Mouse (Mus musculus) c-Kit-negative CD71-positive TER-119-positive erythroid progenitor cells, embryonic 14.5 days (primary cell): Measurements from ENCODE around the gene Btbd35f9.
"Not testable (repeated sequence)": the region's sequence is repeated elsewhere in the genome, so short reads cannot be mapped to it uniquely, and the experiment has no call there.

ENCODE experiments used
- DNase-seq: peaks from one replicate; pipeline ENCODE4 v3.0.0-alpha.2; 2013; ENCODE audit warnings: low read depth, low spot score

The Btbd35f9 gene

DNA sequence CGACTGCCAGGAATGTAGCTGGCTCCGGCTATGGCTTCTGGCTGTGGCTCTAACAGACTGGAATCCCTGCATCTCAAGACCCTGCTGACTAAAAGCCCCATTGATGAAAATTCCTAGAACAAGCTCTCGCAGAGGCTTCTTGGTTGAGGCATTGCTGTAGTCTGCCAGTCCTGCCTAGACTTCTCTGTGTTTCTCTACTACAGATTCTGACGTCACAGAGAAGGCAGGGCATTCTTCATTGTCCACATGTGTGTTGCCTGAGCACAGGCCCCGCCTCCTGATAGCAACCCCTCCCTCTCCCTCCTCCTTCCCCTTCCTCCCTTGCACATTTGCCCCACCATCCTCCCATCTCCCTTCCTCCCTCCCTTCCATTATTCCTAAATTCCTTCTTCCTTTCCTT, at the start of gene Btbd35f9:
Gene Btbd35f9, minus strand, starts transcription at position 101 of the 400 bp plus-strand sequence.
- DNase-seq: not testable (repeated sequence)
